Mouse (Mus musculus) forebrain, embryonic 13.5 days (tissue): ENCODE results near the gene Epor. TPM values are rescaled to one million over a fixed set of nuclear protein-coding genes. Genes with fewer than 3 reads are reported as not detected.

ENCODE experiments used
- ATAC-seq: fragments of 200-750 bp; cut with Nextera tagmentation; 2 replicates; pipeline ENCODE4 v1.8.0; 2017
- H3K27ac ChIP-seq: fragments of 300-500 bp; sonication (generic); 2 replicates; pipeline ENCODE4 v1.5.1; 2015; ENCODE audit warnings: inconsistent platforms, mild to moderate bottlenecking, moderate library complexity
- H3K27me3 ChIP-seq: fragments of 300-500 bp; sonication (generic); 2 replicates; pipeline ENCODE4 v1.6.1; 2015; ENCODE audit warnings: mild to moderate bottlenecking, inconsistent platforms
- H3K36me3 ChIP-seq: fragments of 300-500 bp; sonication (generic); 2 replicates; pipeline ENCODE4 v1.6.1; 2015; ENCODE audit warnings: mild to moderate bottlenecking, inconsistent platforms; ENCODE audit not compliant: poor library complexity, severe bottlenecking
- H3K4me1 ChIP-seq: fragments of 300-500 bp; sonication (generic); 2 replicates; pipeline ENCODE4 v1.6.1; 2015; ENCODE audit warnings: inconsistent platforms
- H3K4me2 ChIP-seq: fragments of 300-500 bp; sonication (generic); 2 replicates; pipeline ENCODE4 v1.6.1; 2015; ENCODE audit warnings: inconsistent platforms, mild to moderate bottlenecking, moderate library complexity
- H3K4me3 ChIP-seq: fragments of 300-500 bp; sonication (generic); 2 replicates; pipeline ENCODE4 v1.5.1; 2015; ENCODE audit warnings: mild to moderate bottlenecking, inconsistent platforms
- H3K9ac ChIP-seq: fragments of 300-500 bp; sonication (generic); 2 replicates; pipeline ENCODE4 v1.6.1; 2015; ENCODE audit warnings: mild to moderate bottlenecking, inconsistent platforms
- H3K9me3 ChIP-seq: fragments of 300-500 bp; sonication (generic); replicated peaks from 2 replicates; pipeline ENCODE4 v1.6.1; 2016; ENCODE audit warnings: inconsistent platforms
- WGBS: fragments of 180-500 bp; shearing (Covaris S2); methylation state at CpG from one replicate; pipeline ENCODE4 v1.1.7; 2015; 5-methylcytosine and 5-hydroxymethylcytosine counted together
- polyA plus RNA-seq: library from polyadenylated mRNA; unstranded; fragments of >200 nt; fragmentation: Nextera tagmentation; extraction: Ambion mirVana; gene quantifications from 2 replicates; pipeline ENCODE4 v1.2.1, GENCODE M21; 2015

Epor gene
- polyA plus RNA-seq, 1 experiment from 2014 or later: 0.99 TPM

- Histone ChIP-seq H3K4me3 (no peak overlapping the region), H3K4me2 (no peak overlapping the region), H3K27me3 (no peaks in the 10 kb centered on the region), H3K9ac (no peak overlapping the region), H3K36me3 (no peaks in the 10 kb centered on the region), H3K27ac (no peak overlapping the region), H3K9me3 (no peaks in the 10 kb centered on the region), H3K4me1 (peaks cover 6% of the 10 kb centered on the region)
- no peak for ATAC-seq
- 47% methylated on average over 2 of the region's 2 CpGs for WGBS
These were observed 31.3 kb downstream of the Epor start for GRCm38 (mm10) chr9:21932006-21932405.

- Histone ChIP-seq H3K9ac (no peak overlapping the region), H3K9me3 (no peaks in the 10 kb centered on the region), H3K27ac (no peak overlapping the region), H3K4me2 (no peak overlapping the region), H3K36me3 (peaks cover 6% of the 10 kb centered on the region; the same call in 1 of the 2 replicates), H3K4me1 (peaks cover 12% of the 10 kb centered on the region), H3K4me3 (no peak overlapping the region), H3K27me3 (no peaks in the 10 kb centered on the region)
- ATAC-seq: no peak
- 88% methylated on average over 3 of the region's 3 CpGs for WGBS
These were observed 34.1 kb downstream of the Epor start for GRCm38 (mm10) chr9:21929208-21929607.

GRCm38 (mm10) chr9:21927208-21927753, 36.0 kb downstream of the Epor start, which contains the start of the genes Ccdc159 and Tmem205:
Gene Ccdc159, plus strand, starts transcription at chr9:21927471.
Gene Tmem205, minus strand, starts transcription at chr9:21927556.
- peak; percentile 97 for ATAC-seq

GRCm38 (mm10) chr9:21926784-21927183, 36.5 kb downstream of the Epor start:
- H3K27me3 ChIP-seq: no peaks in the 10 kb centered on the region
- peaks cover 12% of the 10 kb centered on the region for H3K4me1 ChIP-seq
- no peak for ATAC-seq
- peak overlapping the region; percentile 55 for H3K4me3 ChIP-seq
- peak overlapping the region; percentile 64 for H3K4me2 ChIP-seq
- H3K36me3 ChIP-seq: peaks cover 8% of the 10 kb centered on the region; the same call in 1 of the 2 replicates
- peak overlapping the region; percentile 60 for H3K27ac ChIP-seq
- WGBS: 1% methylated on average over 6 of the region's 6 CpGs
- H3K9ac ChIP-seq: peak overlapping the region; percentile 77
- H3K9me3 ChIP-seq: no peaks in the 10 kb centered on the region

More at GRCm38 (mm10) chr9:21927208-21927753, 36.0 kb downstream of the Epor start, which contains the start of the genes Ccdc159 and Tmem205:
- Histone ChIP-seq H3K4me1 (peaks cover 12% of the 10 kb centered on the region), H3K4me2 (peak within 1 kb of the TSS; percentile 64), H3K4me3 (peak within 1 kb of the TSS; percentile 55), H3K27me3 (no peaks in the 10 kb centered on the region), H3K9ac (peak within 1 kb of the TSS; percentile 77), H3K27ac (peak within 1 kb of the TSS; percentile 60), H3K36me3 (peaks cover 6% of the 10 kb centered on the region; the same call in 1 of the 2 replicates), H3K9me3 (no peaks in the 10 kb centered on the region)
- WGBS: under 1% methylated on average over 28 of the region's 28 CpGs

GRCm38 (mm10) chr9:21926155-21926554, 37.2 kb downstream of the Epor start:
- no peak overlapping the region for H3K27ac ChIP-seq
- H3K4me1 ChIP-seq: peaks cover 12% of the 10 kb centered on the region
- no peaks in the 10 kb centered on the region for H3K27me3 ChIP-seq
- WGBS: 84% methylated on average over 6 of the region's 6 CpGs
- H3K36me3 ChIP-seq: peaks cover 9% of the 10 kb centered on the region; the same call in 1 of the 2 replicates
- ATAC-seq: no peak
- peak overlapping the region; percentile 77 for H3K9ac ChIP-seq
- peak overlapping the region; percentile 55 for H3K4me3 ChIP-seq
- peak overlapping the region; percentile 64 for H3K4me2 ChIP-seq
- no peaks in the 10 kb centered on the region for H3K9me3 ChIP-seq

GRCm38 (mm10) chr9:21925506-21925905, 37.8 kb downstream of the Epor start:
- WGBS: 95% methylated on average over 1 of the region's 1 CpGs

GRCm38 (mm10) chr9:21925034-21925433, 38.3 kb downstream of the Epor start:
- Histone ChIP-seq H3K9ac (no peak overlapping the region), H3K27ac (no peak overlapping the region), H3K4me1 (peaks cover 12% of the 10 kb centered on the region), H3K27me3 (no peaks in the 10 kb centered on the region; the same call in 1 of the 2 replicates), H3K4me3 (no peak overlapping the region), H3K9me3 (no peaks in the 10 kb centered on the region), H3K4me2 (no peak overlapping the region), H3K36me3 (peaks cover 9% of the 10 kb centered on the region; the same call in 1 of the 2 replicates)
- 93% methylated on average over 3 of the region's 3 CpGs for WGBS
- no peak for ATAC-seq

More at GRCm38 (mm10) chr9:21925506-21925905, 37.8 kb downstream of the Epor start:
- H3K9ac ChIP-seq: no peak overlapping the region
- peaks cover 12% of the 10 kb centered on the region for H3K4me1 ChIP-seq
- no peak overlapping the region for H3K4me3 ChIP-seq
- no peak overlapping the region for H3K27ac ChIP-seq
- H3K36me3 ChIP-seq: peaks cover 9% of the 10 kb centered on the region; the same call in 1 of the 2 replicates
- H3K9me3 ChIP-seq: no peaks in the 10 kb centered on the region
- no peaks in the 10 kb centered on the region; the same call in 1 of the 2 replicates for H3K27me3 ChIP-seq
- no peak for ATAC-seq
- 0 out of 2 replicates have a peak overlapping the region, but pooled peaks have one; percentile 64 for H3K4me2 ChIP-seq

- no peak overlapping the region for H3K9ac ChIP-seq
- no peak overlapping the region for H3K4me2 ChIP-seq
- H3K9me3 ChIP-seq: no peaks in the 10 kb centered on the region
- 75% methylated on average over 6 of the region's 6 CpGs for WGBS
- H3K4me3 ChIP-seq: no peak overlapping the region
- peaks cover 12% of the 10 kb centered on the region for H3K4me1 ChIP-seq
- H3K27me3 ChIP-seq: no peaks in the 10 kb centered on the region; the same call in 1 of the 2 replicates
- H3K36me3 ChIP-seq: peaks cover 9% of the 10 kb centered on the region; the same call in 1 of the 2 replicates
- no peak overlapping the region for H3K27ac ChIP-seq
- ATAC-seq: no peak
These were observed 39.2 kb downstream of the Epor start for GRCm38 (mm10) chr9:21924099-21924493.

GRCm38 (mm10) chr9:21923490-21924098, 39.7 kb downstream of the Epor start:
- 87% methylated on average over 3 of the region's 3 CpGs for WGBS
- Histone ChIP-seq H3K27me3 (no peaks in the 10 kb centered on the region; the same call in 1 of the 2 replicates), H3K4me3 (no peak overlapping the region), H3K36me3 (peaks cover 9% of the 10 kb centered on the region; the same call in 1 of the 2 replicates), H3K4me2 (no peak overlapping the region), H3K4me1 (peaks cover 12% of the 10 kb centered on the region), H3K9ac (no peak overlapping the region), H3K9me3 (no peaks in the 10 kb centered on the region), H3K27ac (no peak overlapping the region)
- no peak for ATAC-seq

GRCm38 (mm10) chr9:21923036-21923435, 40.3 kb downstream of the Epor start:
- Histone ChIP-seq H3K9me3 (no peaks in the 10 kb centered on the region), H3K36me3 (peaks cover 9% of the 10 kb centered on the region; the same call in 1 of the 2 replicates), H3K27me3 (no peaks in the 10 kb centered on the region; the same call in 1 of the 2 replicates), H3K27ac (no peak overlapping the region), H3K4me3 (no peak overlapping the region), H3K4me2 (no peak overlapping the region), H3K4me1 (peaks cover 16% of the 10 kb centered on the region), H3K9ac (no peak overlapping the region)
- 84% methylated on average over 4 of the region's 4 CpGs for WGBS
- ATAC-seq: no peak

- Histone ChIP-seq H3K4me1 (peaks cover 15% of the 10 kb centered on the region), H3K4me2 (peak overlapping the region; percentile 90), H3K9me3 (no peaks in the 10 kb centered on the region), H3K27ac (no peak overlapping the region), H3K4me3 (0 out of 2 replicates have a peak overlapping the region, but pooled peaks have one; percentile 65), H3K27me3 (peaks cover 22% of the 10 kb centered on the region), H3K36me3 (peaks cover 10% of the 10 kb centered on the region; the same call in 1 of the 2 replicates), H3K9ac (no peak overlapping the region)
- ATAC-seq: no peak
- 25% methylated on average over 5 of the region's 5 CpGs for WGBS
These were observed 44.5 kb downstream of the Epor start for GRCm38 (mm10) chr9:21918692-21919384.
